Mouse (Mus musculus) limb, embryonic 15.5 days (tissue): Measurements from ENCODE around the gene Tas2r109. TPM values are rescaled to one million over a fixed set of nuclear protein-coding genes. Genes with fewer than 3 reads are reported as not detected.
"Not testable (repeated sequence)": the region's sequence is repeated elsewhere in the genome, so short reads cannot be mapped to it uniquely, and the experiment has no call there.

Source experiments
- ATAC-seq: fragments of 200-750 bp; cut with Nextera tagmentation; 2 replicates; pipeline ENCODE4 v1.8.0; 2017; ENCODE audit warnings: low read depth, moderate TSS enrichment; ENCODE audit not compliant: insufficient number of reproducible peaks, low FRiP score, low TSS enrichment
- H3K27ac ChIP-seq: fragments of 300-500 bp; sonication (generic); 2 replicates; pipeline ENCODE4 v1.5.1; 2015; ENCODE audit warnings: moderate library complexity, mild to moderate bottlenecking, inconsistent platforms
- H3K27me3 ChIP-seq: fragments of 300-500 bp; sonication (generic); 2 replicates; pipeline ENCODE4 v1.6.1; 2015; ENCODE audit warnings: inconsistent platforms
- H3K36me3 ChIP-seq: fragments of 300-500 bp; sonication (generic); 2 replicates; pipeline ENCODE4 v1.6.1; 2015; ENCODE audit warnings: inconsistent platforms
- H3K4me1 ChIP-seq: fragments of 300-500 bp; sonication (generic); 2 replicates; pipeline ENCODE4 v1.6.1; 2015; ENCODE audit warnings: inconsistent platforms
- H3K4me2 ChIP-seq: fragments of 300-500 bp; sonication (generic); 2 replicates; pipeline ENCODE4 v1.6.1; 2015; ENCODE audit warnings: mild to moderate bottlenecking, inconsistent platforms
- H3K4me3 ChIP-seq: fragments of 300-500 bp; sonication (generic); 2 replicates; pipeline ENCODE4 v1.5.1; 2015; ENCODE audit warnings: mild to moderate bottlenecking, inconsistent platforms
- H3K9ac ChIP-seq: fragments of 300-500 bp; sonication (generic); 2 replicates; pipeline ENCODE4 v1.6.1; 2015; ENCODE audit warnings: inconsistent platforms
- H3K9me3 ChIP-seq: fragments of 300-500 bp; sonication (generic); 2 replicates; pipeline ENCODE4 v1.6.1; 2016; ENCODE audit warnings: inconsistent platforms
- WGBS: fragments of 180-500 bp; shearing (Covaris S2); methylation state at CpG from one replicate; pipeline ENCODE4 v1.1.7; 2015; 5-methylcytosine and 5-hydroxymethylcytosine counted together
- polyA plus RNA-seq: library from polyadenylated mRNA; unstranded; fragments of >200 nt; fragmentation: Nextera tagmentation; extraction: Ambion mirVana; gene quantifications from 2 replicates; pipeline ENCODE4 v1.2.1, GENCODE M21; 2015

Gene Tas2r109
- not detected in 2 replicates for polyA plus RNA-seq

- H3K36me3 ChIP-seq, result no peaks in the 10 kb centered on the region
- no peaks in the 10 kb centered on the region for H3K27me3 ChIP-seq
- no peaks in the 10 kb centered on the region for H3K4me1 ChIP-seq
- H3K4me2 ChIP-seq, result no peak within 1 kb of the TSS
- H3K27ac ChIP-seq, result no peak within 1 kb of the TSS
- H3K9ac ChIP-seq, result no peak within 1 kb of the TSS
- no peak for ATAC-seq
- no peak within 1 kb of the TSS for H3K4me3 ChIP-seq
- WGBS, result 73% methylated on average over 2 of the region's 2 CpGs
- H3K9me3 ChIP-seq, result no peaks in the 10 kb centered on the region
Observed at GRCm38 (mm10) chr6:132980865-132981264, at the start of gene Tas2r109. Gene Tas2r109, minus strand, starts transcription at chr6:132980965.

- Histone ChIP-seq H3K36me3 (no peaks in the 10 kb centered on the region), H3K27me3 (no peaks in the 10 kb centered on the region), H3K9me3 (no peaks in the 10 kb centered on the region), H3K4me2 (no peak within 1 kb of the TSS), H3K27ac (no peak within 1 kb of the TSS), H3K4me3 (no peak within 1 kb of the TSS), H3K9ac (no peak within 1 kb of the TSS), H3K4me1 (no peaks in the 10 kb centered on the region)
- no peak for ATAC-seq
- 67% methylated on average over 1 of the region's 1 CpGs for WGBS
Observed at GRCm38 (mm10) chr6:132957819-132958218, 22.9 kb downstream of the Tas2r109 start, which contains the start of gene Tas2r131. Gene Tas2r131, minus strand, starts transcription at chr6:132957919.

GRCm38 (mm10) chr6:132950802-132951201 is 30.0 kb downstream of the Tas2r109 start, which contains the start of gene Tas2r129:
Gene Tas2r129, plus strand, starts transcription at chr6:132951102.
- H3K9ac ChIP-seq, result no peak within 1 kb of the TSS
- H3K4me1 ChIP-seq, result no peaks in the 10 kb centered on the region
- H3K36me3 ChIP-seq, result no peaks in the 10 kb centered on the region
- no peak within 1 kb of the TSS for H3K4me2 ChIP-seq
- H3K9me3 ChIP-seq, result no peaks in the 10 kb centered on the region
- ATAC-seq, result no peak
- H3K27me3 ChIP-seq, result no peaks in the 10 kb centered on the region
- no peak within 1 kb of the TSS for H3K27ac ChIP-seq
- 72% methylated on average over 2 of the region's 2 CpGs for WGBS
- no peak within 1 kb of the TSS for H3K4me3 ChIP-seq

DNA sequence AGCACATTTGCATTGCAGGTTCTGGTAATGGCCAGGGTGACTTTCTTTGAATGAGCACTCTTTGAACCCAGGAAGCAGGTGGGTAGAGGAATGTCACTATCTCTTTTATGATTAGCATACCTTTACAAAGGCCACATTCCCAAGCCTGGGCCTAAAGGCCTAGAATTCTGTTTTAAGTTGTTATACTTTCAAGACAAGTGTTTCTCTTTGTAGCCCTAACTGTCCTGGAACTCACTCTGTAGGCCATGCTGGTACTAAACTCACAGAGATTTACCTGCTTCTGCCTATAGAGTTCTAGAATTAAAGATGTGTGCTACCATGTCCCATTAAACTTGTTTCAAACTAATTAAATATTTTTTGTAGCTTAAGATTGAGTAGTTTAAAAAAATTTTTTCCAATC is 39.4 kb downstream of the Tas2r109 start:
- H3K27ac ChIP-seq, H3K4me3 ChIP-seq, H3K36me3 ChIP-seq, H3K9me3 ChIP-seq, H3K4me1 ChIP-seq, H3K27me3 ChIP-seq, ATAC-seq, H3K4me2 ChIP-seq, H3K9ac ChIP-seq: not testable (repeated sequence)

Other genes starting within 250 kb of the Tas2r109 start
- gene Tas2r115, start 242.9 kb downstream of the Tas2r109 start, polyA plus RNA-seq, result not detected in 2 replicates
- gene Tas2r124, start 226.2 kb downstream of the Tas2r109 start, polyA plus RNA-seq, result not detected in 2 replicates
- not detected in 2 replicates for gene Tas2r102, start 218.8 kb downstream of the Tas2r109 start, polyA plus RNA-seq
- gene Tas2r136, start 202.8 kb downstream of the Tas2r109 start, polyA plus RNA-seq, result not detected in 2 replicates
- not detected in 2 replicates for gene Tas2r117, start 178.1 kb downstream of the Tas2r109 start, polyA plus RNA-seq
- not detected in 2 replicates for gene Tas2r123, start 133.8 kb downstream of the Tas2r109 start, polyA plus RNA-seq
- not detected in 2 replicates for gene Tas2r116, start 125.5 kb downstream of the Tas2r109 start, polyA plus RNA-seq
- not detected in 2 replicates for gene Tas2r110, start 113.0 kb downstream of the Tas2r109 start, polyA plus RNA-seq
- not detected in 2 replicates for gene Tas2r113, start 88.0 kb downstream of the Tas2r109 start, polyA plus RNA-seq
- not detected in 2 replicates for gene Tas2r125, start 71.3 kb downstream of the Tas2r109 start, polyA plus RNA-seq
- gene Tas2r129, start 29.9 kb downstream of the Tas2r109 start, polyA plus RNA-seq, result not detected in 2 replicates
- gene Tas2r131, start 23.0 kb downstream of the Tas2r109 start, polyA plus RNA-seq, result not detected in 2 replicates
- gene Tas2r103, start 56.1 kb upstream of the Tas2r109 start, polyA plus RNA-seq, result not detected in 2 replicates
- not detected in 2 replicates for gene Tas2r140, start 74.9 kb upstream of the Tas2r109 start, polyA plus RNA-seq
- 80.7 and 82.7 TPM in 2 replicates for gene Smim10l1, start 123.9 kb upstream of the Tas2r109 start, polyA plus RNA-seq